Mouse (Mus musculus) small intestine, adult 2 months (tissue): ENCODE data around the gene Asic2.

Source experiments
- CTCF ChIP-seq: fragments of 200-500 bp; IDR thresholded peaks from 2 replicates; pipeline ENCODE4 v1.5.1; 2012; ENCODE audit warnings: low read depth, mild to moderate bottlenecking, control low read depth, inconsistent platforms, low read length, moderate library complexity, mixed read lengths; ENCODE audit not compliant: insufficient replicate concordance, insufficient read length; ENCODE audit errors: extremely low read depth
- POLR2A ChIP-seq: fragments of 200-500 bp; IDR thresholded peaks from 2 replicates; pipeline ENCODE4 v1.6.1; 2012; ENCODE audit warnings: low read depth, mild to moderate bottlenecking, control low read depth, inconsistent platforms, low read length, moderate library complexity

DNA sequence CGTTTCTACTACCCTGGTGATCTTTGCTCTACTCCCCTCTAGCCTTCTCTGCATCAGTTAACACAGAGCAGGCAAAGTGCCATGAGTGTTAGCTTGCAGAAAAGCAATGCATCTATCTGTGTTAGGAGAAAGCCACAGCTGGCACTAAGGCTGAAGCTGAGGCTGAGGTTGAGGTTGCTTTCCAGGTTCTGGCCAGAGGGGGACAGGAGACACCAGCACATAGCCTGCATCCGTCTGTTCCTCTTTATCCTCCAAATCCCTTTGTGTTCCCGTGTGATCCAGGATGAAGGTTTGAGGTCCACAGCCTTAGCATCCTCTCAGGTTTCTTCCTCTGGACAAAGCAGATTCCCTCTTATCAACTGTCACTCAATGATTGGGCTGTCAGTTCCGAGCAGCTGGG lies 343.1 kb downstream of the Asic2 start:
- TF ChIP-seq CTCF (no peak), POLR2A (no peak)
